Mouse (Mus musculus) hindlimb bud, embryonic 11.5 days (tissue): ENCODE measurements around the gene Gm765.

Experiments
- DNase-seq: peaks from one replicate; pipeline ENCODE4 v3.0.0-alpha.2; 2012; ENCODE audit warnings: low read depth, low spot score; ENCODE audit errors: extremely low spot score

Gm765 gene

GRCm38 (mm10) chr6:98342654-98343053, at the start of gene Gm765:
Gm765 (minus strand) TSS chr6:98342754.
- DNase-seq = no peak

DNA sequence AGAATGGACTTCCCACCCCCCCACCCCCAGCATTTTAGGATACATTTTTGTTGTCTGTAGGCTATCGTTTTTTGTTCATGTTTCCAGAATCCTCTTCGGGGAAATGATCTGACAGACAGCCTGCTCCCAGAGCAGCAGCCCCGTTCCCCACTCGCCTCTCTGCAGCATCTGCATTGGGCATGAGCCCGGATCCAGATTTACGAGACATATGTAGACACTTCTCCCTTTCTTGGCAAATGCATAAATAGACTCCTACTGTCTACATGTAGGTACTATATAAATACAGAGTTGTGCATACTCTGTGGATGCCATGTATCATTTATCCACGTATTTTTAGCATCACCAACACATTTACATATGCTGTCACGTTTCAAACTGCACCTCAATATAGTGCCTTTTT, 42.9 kb upstream of the Gm765 start:
- no peak for DNase-seq

DNA sequence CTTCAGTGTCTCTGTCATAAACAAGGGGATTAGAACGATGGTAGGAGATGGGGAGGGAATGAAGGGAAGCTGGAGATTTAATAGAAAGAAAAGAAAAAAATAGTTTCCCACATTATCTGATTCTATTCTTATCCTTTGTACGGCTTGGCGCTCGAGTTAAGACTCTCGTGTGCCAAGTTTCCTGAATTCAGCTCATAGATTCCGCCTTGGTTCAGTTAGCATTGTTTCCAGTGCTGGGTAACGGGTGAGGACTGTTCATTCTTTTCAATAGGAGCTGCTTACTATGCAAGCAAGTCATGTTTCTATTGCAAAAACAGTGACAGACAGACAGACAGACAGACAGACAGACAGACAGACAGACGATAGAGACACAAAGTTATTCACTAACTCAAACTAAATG, 41.9 kb upstream of the Gm765 start:
- DNase-seq = no peak

DNA sequence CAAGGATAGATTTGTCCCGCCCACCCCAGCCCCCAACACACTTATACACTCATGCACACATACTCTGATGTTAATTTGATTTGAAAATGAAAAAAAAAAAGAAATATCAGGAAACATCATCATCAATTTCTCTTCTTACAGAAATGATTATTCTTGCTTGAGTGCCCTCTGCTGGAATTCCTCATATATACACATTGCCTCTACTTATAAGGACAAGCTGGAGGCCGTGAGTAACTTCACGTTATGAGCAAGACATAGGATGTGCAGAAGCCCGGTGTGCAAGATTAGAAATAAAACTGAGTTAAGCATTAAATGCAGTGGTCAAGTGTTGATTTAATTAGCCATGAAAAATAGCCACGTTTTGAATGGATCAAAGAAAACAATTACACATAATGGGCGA, 40.9 kb upstream of the Gm765 start:
- DNase-seq = peak; percentile 16

GRCm38 (mm10) chr6:98366199-98366598, 23.6 kb upstream of the Gm765 start:
- no peak for DNase-seq

DNA sequence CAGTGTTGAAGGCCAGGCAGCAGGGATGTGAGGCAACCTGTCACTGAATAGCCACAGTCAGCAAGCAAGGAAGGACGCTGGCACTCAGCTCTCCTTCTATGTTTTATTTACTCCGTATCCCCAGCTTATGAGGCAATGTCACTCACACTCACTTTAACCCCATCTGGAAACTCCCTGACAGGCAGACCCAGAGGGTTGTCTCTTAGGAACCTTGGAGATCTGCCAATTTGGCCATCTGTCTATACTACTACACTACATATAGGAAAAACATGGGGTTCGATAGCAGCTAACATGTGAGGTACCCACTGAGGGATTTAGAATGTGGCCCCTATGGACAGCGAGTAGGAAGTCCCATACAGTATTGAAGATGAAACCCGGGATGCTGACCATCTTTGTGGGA, 12.7 kb upstream of the Gm765 start:
- no peak for DNase-seq

DNA sequence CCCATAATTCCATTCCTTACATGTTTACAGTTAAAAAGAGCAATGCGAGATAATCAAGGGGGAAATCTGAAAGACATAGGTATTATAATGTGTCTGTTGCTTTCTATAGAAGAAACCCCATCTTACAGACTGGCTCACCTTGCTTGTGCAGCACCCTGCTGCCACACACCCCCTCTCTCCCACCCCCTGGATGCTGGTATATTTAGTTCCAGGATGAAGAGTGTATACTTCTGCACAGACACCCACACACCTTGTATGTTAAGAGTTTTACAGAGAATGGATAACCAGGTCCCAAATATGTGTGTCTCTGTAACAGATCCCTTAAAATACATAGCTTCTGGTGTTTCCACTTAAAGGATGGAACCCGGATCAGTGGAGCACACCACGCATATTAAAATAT, 10.7 kb upstream of the Gm765 start:
- no peak for DNase-seq

- no peak for DNase-seq
Observed at GRCm38 (mm10) chr6:98332714-98333113, 9.8 kb downstream of the Gm765 start.

- no peak for DNase-seq
Observed at GRCm38 (mm10) chr6:98311659-98312058, 30.9 kb downstream of the Gm765 start.

GRCm38 (mm10) chr6:98307647-98308046, 34.9 kb downstream of the Gm765 start:
- DNase-seq = no peak

DNA sequence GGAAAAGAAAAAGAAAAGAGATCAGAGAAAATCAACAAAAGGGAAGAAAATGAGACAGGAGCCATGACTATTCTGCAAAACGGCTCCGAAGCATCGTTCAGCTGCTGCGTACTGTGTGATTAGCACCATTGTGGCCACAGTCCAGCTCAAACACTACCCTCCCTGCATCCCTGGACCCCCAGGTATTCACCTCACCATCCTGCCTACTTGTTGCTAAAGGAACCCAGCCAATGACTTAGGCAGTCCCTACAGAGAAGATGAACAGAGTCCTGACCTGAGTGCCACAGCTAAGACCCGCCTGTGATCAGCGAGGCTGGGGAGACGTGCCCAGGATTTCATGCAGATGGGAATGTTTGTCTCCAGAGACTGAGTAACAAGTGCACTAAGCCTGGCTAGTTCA, 35.4 kb downstream of the Gm765 start:
- no peak for DNase-seq

GRCm38 (mm10) chr6:98292064-98292463, 50.5 kb downstream of the Gm765 start:
- DNase-seq = no peak

DNA sequence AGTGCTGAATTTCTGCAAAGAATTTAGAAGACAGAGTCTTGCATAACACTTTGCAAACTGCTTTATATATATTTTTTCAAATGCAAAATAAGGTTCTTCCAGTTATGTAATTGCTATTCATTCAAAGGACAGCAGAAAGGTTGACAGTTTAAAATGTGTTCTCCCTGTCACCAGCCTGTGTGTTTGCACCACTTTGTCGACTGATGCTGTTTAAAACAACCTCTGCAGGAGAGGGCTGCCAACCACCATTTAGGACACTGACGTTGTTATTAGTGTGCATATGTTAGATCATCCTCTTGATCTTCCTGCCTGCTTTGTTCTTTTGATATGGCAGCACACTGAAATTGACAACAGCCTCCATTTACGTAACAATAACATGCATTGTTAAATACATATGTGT, 54.2 kb downstream of the Gm765 start:
- no peak for DNase-seq

DNA sequence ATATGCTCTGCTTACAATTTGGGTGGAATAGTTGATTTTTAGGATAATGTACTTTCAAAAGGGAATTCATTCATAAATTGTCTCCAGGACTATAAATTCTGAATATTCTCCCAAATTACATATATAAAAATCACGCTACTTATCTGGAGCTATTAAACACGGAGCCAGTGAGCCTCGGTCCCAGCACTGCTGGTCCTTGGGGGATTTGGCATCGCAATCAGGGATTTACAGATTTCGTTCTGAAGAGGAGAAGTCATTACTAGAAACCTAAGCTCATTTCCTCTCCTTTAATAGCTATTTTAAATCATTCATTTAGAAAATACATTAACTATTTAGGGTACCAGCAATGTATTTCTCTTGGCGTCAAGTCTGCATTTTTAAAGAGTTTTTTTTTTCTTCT, 55.0 kb downstream of the Gm765 start:
- no peak for DNase-seq

DNA sequence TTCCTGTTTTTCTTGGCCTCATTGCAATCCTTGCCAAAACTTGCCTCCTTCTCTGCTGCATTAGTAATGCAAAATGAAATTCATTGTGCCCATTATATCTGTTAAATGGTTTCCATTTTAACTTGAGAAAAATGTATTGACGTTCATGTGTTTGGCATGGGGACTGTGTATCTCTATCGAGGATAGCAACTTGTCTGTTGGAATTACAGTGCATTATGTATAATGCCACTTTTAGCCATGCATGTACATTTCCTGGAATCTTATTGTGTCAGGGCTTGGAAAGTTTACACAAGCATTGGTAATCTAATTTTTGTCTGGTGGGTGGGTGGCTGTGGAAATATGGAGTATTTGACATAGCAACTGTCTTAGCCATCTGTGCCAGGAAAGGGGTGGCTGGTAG, 57.4 kb downstream of the Gm765 start:
- no peak for DNase-seq

- DNase-seq = no peak
Observed at GRCm38 (mm10) chr6:98282791-98283190, 59.8 kb downstream of the Gm765 start.

GRCm38 (mm10) chr6:98271553-98271952, 71.0 kb downstream of the Gm765 start:
- DNase-seq = no peak

DNA sequence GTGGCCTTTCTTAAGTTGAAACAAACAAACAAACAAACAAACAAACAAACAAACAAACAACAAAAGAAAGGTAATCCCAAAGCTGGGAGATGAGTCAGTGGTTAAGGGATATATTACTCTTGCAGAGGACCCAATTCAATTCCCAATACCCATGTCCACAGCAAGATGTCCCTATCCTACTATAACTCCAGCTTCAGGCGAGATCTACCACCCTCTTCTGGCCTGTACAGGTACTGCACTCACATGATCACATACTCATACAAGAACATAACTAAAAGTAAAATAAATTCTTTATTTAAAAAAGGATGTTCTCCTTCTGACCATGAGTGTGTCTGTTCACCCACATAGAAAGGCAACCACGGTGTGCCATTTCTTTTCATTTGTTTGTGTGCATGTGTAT, 79.6 kb downstream of the Gm765 start:
- DNase-seq = no peak

DNA sequence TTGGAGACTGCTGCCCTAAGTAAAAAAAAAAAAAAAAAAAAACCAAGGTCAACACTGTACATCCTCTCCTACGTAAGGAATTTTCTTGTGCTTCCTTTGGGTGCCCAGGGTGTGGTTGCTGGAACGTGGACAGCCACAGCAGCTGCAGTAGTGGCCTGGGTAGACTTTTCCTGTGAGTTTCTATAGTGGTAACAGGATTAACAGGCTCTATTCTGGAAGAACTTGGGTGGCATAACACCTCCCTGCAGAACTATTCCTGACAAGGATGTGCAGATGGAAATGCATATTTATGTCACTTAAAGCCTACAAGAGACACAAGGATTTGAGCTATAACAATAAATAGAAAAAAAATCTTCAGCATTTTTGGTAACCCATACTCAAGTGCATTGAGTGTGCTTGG, 83.5 kb downstream of the Gm765 start:
- no peak for DNase-seq

- DNase-seq = no peak
Observed at GRCm38 (mm10) chr6:98246449-98246848, 96.1 kb downstream of the Gm765 start.

DNA sequence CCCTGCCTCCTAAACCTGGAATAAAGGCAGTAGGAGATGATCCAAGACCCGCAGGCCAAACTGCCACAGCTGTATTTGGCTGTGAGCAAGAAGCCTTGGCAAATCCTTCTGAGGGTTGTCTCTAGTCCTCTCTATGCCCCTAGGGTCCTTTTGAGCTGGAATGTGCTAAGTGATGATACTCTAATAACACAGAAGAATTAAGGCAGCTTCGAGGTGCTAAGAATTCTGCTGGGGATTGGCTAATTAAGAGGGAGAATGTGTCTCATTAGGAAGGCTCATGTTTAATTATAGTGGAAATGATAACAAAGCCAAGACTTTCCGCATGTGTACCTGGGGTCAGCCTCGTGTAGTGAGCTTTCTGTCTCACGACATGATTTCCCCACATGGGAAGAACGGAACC, 99.4 kb downstream of the Gm765 start:
- no peak for DNase-seq

DNA sequence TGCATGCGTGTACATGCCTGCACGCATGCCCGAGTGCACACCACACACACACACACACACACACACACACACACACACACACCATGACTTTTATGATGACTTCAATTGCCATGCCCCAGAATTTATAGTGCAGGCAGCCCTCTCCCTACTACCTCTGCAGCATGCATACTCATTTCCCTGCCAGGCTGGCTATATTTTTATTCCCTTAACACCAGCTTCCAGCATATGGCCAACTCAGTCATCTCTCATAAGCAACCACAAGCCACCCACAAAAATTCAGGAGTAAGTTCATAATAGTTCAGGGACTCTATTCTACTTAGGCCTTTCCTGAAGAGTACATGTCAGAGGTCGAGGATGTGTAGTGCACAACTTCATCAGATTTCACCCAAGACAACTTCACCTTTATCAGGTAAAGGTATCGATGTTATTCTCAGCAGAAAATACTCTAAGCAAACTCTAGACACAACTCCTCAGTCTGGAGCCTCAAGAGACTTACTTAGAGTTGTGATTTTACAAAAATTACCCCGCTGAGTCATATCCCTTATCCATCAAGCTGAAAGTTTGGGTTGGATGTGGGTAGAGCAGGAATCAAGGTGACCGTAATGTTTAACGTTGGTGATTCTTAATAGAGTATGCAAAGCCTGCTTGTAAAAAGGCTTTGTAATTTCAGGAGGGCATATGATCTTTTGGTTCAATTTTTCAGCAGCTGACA, 101.8 kb downstream of the Gm765 start:
- no peak for DNase-seq

- DNase-seq = no peak
Observed at GRCm38 (mm10) chr6:98234097-98234496, 108.5 kb downstream of the Gm765 start.
